Mouse (Mus musculus): ENCODE results near the gene Ttll8.
A peak's percentile ranks its signal among the peaks of the same experiment; 100 is the strongest.

The Ttll8 gene

DNA sequence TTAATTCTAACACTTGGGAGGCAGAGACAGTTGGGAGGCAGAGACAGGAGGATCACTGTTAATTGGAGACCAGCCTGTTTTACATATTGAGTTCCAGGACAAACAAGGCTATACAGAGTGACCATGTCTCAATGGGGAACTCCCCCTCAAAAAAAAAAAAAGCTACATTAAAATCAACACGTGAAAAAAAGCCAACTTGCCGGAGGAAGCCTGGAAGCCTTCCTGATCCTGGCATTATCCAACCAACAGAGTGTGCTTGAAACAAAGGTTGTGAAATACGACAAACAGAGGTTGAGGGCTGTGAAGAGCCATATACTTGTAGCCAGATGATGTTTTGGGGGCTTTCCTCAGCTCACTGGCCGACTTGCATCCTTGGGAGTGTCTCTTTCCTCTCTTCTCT, 71.4 kb downstream of the Ttll8 start:
- DNase-seq (ENCODE audit: low spot score in 2 of 2): no peak

DNA sequence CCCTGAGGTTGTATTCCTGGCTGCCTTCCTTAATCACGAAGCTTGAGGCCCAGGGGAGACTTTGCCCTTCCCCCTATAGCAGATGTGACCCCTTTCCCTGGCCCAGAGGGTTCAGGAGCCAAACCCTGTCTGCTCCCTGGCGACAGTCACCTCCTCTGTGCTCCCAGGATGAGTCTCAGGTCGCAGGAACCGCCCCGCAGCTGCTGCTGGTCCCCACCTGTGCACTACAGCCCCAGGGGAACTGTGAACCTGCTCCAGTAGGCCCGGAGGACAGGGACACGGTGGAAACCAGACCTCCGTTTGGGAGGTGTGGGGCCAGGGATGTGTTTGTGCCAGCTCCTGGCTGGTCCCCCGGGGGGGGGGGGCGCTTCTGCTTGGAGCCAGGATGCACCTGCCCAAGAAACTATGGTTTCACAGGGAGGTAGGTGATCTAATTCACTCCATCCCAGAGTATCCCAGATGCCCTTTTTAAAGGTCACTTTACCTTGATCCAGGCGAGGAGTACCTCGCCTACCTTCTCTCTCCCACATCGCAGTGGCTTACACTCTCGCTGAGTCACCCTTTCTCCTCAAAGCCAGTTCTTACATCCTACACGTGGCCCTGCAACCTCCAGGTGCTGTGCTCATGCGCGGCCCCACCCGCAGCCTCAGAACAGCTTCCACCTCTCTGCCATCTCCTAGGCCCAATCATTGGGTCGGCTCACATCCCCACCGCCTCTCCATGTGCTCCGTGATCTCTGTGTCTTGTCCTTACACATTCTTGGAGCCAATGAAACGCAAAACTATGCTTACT, 72.8 kb downstream of the Ttll8 start:
- DNase-seq (ENCODE audit: low spot score in 2 of 2): no peak

DNA sequence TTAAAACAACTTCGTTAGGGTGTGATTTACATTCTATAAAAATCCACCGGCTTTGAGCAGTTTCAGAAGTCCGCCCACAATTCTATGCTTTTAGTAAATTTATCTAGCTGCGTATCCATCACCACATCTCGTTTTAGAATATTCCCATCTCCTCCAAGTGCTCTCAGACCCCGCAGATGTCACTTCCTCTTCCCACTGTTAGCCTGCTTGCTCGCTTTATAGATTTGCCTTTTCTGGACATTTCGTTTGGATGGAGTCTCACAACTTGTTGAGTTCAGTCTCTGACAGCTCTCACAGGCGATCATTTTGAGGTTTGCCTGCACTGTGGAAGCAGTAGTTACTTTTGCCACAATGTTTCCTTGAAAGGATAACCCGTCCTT, 77.2 kb downstream of the Ttll8 start:
- no peak for DNase-seq (ENCODE audit: low spot score in 2 of 2)

DNA sequence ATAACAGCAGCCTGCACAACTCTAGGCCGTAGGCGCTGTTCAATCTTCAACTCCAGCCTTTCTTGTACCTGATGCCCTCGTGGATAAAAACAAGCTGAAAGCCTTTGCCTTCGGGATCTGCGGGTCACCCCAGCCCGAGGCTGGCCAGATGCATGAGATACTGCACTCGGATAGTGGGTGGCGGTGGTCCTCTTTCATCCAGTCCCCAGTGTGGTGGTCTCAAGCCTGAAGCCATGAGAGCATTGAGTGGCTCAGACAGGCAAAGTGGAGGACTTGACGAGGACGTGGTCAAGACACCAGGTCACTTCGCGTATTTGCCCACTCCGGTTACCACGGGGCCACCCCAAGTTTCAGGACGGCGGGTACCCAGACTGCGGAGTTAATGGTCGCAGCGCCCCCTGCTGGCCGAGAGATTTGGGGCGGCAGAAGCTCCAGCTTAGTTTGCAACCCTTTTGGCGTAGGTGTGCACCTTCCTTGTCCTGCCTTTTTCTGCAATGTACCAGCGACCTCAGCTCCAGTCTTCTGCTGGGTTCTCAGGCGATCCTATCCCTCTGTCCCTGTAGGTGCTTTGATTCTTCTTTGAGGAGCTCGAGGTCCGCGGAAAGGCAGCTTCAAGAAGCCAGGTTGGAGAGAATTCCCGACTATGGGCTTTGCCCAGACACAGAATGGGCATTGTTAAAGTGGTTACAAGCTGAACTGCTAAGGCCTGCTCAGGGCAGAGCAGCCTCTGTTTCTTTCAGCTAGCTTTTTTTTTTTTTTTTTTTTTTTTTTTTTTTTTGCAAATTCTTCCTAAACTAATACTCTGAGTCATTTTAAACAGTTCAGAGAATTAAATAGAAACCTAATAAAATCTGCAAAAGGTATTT, 77.8 kb downstream of the Ttll8 start:
- peak; percentile 61 to 75 for DNase-seq (ENCODE audit: low spot score in 2 of 2)

DNA sequence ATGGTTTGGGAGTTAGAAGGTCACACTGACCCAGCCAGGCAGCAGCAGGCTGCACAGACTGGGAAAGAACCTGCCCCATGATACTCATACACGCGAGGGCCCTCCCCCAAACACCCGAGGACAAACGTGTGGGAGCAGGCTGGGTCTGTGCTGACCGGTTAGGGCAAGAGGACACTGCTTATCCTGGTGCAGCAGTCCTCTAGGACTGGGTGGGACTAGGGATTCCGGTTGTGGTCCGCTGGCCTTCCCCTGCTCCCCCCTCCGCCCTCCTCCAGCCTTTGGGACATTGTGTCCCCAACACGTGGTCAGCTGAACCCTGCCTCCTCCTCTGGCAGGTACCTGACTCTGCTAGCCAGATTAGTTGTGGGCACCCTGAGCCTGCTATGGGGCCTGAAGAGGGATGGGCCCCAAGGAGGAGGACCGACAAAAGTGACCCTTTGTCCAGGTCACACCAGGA, 78.6 kb downstream of the Ttll8 start:
- no peak for DNase-seq (ENCODE audit: low spot score in 2 of 2)

DNA sequence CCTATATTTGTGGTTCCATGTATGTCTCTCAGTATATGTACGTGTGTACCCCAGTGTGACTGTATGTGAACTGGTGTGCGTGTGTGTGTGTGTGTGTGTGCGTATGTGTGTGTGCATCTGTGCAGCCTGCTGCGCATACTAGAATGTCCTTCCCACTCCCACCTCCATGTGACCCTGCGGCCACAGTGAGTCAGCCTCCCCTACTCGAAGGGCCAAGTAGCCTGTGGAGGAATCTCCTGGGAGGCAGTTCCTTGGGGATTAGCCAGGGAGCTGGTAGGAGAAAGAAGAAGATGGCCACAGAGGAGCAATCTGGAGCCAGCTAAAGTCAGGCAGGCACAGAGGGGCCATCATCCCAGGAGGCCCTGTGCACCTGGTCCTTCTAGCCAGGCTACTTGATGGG, 79.7 kb downstream of the Ttll8 start:
- no peak for DNase-seq (ENCODE audit: low spot score in 2 of 2)

DNA sequence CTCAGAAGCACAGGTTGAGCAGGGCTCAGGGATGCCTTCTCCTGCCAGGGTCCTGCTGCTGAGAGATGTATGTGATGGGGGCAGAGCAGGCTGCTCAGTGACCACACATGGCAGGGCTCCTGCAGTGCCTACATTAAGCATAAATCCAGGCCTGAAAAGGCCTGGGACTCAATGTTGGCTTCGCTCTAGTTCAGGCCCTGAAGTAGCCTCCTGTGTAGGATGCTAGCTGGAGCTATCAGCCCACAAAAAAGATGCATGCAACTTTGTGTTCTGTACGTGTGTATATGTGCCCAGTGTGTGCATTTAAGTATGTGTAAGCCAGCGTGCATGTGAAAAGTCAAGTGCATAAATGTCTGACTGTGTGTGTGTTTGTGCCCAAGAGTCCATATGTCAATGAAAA, 80.2 kb downstream of the Ttll8 start:
- DNase-seq (ENCODE audit: low spot score in 2 of 2): no peak

DNA sequence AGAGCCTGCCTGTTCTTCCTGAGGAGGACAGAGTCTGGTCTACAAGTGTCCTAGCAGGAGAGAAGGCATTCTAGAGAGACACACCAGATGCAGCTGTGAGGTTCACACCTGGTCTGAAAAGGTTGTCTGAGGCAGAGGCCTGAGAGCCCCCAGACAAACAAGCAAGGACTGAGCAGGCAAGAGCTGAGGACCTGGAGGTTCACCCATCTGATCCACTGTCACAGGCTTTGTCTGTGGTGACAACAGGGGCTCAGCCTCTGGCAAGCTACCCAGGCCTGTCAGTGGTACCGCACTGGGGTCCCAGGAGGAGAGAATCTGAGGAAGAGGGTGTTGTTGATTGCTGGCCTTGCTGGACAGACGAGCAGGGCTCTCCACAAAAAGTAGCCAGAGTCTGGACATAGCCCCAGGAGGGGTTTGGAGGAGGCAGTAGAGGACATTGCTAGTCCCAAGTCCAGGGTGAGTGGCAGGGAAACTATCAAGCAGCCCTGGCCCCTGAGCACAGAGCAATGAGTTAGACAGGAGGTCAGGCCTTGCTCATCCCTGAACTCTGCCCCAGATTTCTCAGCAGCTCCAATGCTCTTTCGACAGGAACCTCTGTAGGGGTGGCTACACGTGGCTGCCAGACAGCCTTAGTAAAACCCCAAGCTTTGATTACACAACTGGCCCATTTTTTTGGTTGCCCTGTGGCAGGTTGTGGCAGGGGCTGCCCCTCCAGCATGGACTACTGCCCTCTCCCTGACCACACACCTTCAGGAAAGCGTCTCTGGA, 83.6 kb downstream of the Ttll8 start:
- no peak for DNase-seq (ENCODE audit: low spot score in 2 of 2)

DNA sequence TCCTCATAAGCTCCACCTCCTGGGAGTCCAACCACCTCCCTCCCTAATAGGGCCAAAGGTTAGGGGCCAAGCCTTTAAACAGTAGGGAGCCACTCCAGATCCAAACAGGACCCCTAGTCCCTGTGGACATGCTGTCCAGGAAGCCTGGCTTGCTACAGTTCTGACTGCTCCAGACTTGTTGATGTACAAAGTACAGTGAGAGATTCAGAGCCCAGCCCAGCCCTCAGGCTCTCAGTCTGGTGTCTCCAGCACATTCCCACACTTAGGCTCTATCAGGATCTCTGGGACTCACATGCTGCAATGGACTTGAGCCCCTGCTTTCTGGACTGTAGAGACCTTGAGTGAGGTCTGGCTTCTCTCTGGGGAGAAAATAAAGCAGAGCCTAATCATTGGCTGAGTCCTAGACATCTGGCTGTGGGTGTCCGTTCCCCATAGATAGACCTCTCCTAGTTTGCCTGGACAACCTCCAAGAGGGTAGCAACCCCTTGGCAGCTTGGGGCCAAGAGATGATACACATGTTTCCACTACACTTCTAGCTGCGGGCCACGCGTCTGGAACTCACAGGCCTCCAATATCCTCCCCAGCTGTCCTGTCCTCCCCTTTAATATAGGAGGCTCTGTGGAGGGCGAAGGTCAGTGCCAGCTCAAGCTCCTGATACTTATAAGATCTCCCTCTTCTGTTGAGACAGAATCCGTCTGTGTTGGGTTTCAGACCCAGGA, 86.0 kb downstream of the Ttll8 start:
- DNase-seq (ENCODE audit: low spot score in 2 of 2): no peak

DNA sequence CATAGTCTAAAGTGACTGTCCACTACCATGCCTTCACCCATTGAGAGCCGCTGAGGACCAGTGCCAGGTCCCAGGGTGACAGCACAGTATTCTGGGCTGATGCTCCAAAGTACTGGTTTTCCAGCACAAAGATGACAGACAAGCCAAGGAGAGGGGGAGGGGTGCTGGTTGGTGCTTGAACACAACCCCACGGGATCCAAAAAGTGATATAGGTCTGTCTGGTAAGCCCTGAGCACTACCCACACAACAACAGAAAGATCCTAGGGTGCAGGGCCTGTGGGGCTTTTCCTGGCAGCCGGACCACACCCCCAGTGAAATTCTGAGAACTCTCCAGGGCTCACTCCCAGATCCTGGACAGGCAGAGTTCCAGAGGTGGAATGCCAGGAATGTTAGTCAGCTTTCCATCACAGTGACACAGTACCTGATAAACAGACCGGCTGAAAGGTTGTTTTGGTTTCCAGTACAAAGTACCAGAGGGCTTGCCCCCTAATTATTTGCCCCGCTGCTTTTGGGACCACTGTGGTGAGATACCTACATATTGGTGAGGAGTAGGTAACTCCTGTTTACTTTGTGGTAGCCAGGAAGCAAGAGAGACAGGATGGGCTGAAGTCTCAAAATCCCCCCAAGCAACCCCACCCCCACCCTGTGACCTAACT, 86.7 kb downstream of the Ttll8 start:
- DNase-seq (ENCODE audit: low spot score in 2 of 2): no peak

DNA sequence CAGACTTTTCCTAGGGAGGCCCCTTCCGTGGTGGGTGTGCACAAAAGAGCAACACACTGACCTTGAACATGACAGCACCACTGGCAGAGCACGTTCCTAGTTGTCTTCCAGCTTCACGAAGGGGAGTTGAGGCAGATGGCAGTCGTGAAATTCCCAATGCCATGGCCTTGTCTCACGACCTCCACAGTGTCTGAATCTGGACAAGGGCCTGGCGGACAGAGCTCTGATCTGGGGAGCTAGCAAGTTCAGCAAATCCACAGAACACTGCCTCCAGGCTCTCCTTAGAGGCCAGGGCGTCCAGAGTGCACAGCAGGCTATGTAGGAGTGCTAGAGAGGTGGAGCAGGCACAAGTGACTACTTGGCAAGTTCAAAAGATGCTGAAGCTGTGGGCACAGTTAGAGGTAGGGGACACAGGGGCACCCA, 87.3 kb downstream of the Ttll8 start:
- no peak for DNase-seq (ENCODE audit: low spot score in 2 of 2)

DNA sequence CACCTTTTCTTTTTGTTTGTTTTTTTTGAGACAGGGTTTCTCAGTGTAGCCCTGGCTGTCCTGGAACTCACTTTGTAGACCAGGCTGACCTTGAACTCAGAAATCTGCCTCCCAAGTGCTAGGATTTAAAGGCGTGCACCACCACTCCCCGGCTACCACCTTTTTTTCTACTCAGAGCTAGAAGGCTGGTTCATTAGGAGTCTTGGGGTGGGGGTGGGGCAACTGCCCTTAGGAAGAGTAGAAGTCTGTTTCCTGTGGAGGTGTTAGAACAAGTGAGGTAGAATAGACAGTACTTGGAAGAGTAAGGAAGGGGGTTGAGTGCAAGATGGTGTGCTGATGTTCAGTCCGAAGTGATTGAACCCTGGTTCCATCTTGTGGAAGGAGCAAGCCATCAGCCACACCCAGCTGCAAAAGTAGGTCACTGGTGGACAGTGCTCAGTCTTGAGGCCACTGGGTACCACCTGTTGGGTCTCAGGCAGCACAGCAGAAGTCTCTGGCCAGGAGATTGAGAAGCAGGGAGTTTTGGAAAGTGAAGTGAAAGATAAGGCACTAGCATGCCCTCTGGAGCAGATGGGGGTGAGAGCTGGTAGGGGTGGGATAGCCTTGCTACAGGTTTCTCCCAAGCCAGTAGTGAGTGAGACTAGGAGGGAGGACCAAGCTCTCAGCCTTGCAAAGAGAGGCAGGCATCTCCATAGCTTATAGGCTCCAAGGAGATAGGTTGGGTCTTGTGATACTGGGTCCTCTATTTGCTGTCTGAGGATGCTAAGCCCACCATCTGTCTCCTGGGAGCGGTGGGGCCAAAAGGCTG, 88.1 kb downstream of the Ttll8 start:
- DNase-seq (ENCODE audit: low spot score in 2 of 2): no peak

DNA sequence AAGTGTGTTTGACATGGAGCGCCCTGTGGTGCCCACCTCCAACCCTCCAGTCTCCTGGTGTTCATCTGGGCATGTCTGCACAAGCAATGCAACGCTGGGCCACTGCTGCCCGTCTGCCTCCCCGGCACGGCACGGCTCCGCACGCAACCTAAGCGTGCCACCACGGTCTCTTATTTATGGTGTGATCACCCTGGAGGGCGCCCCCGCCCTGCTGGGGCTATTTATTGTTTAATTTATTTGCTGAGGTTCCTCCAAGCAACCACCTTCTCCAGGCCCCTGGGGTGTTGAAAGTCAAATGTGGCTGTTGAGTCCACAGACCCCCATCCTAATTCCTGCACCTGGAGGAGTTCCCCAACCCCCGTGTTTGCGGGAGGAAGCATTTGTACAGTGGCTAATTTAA, 89.2 kb downstream of the Ttll8 start:
- DNase-seq (ENCODE audit: low spot score in 2 of 2): no peak

DNA sequence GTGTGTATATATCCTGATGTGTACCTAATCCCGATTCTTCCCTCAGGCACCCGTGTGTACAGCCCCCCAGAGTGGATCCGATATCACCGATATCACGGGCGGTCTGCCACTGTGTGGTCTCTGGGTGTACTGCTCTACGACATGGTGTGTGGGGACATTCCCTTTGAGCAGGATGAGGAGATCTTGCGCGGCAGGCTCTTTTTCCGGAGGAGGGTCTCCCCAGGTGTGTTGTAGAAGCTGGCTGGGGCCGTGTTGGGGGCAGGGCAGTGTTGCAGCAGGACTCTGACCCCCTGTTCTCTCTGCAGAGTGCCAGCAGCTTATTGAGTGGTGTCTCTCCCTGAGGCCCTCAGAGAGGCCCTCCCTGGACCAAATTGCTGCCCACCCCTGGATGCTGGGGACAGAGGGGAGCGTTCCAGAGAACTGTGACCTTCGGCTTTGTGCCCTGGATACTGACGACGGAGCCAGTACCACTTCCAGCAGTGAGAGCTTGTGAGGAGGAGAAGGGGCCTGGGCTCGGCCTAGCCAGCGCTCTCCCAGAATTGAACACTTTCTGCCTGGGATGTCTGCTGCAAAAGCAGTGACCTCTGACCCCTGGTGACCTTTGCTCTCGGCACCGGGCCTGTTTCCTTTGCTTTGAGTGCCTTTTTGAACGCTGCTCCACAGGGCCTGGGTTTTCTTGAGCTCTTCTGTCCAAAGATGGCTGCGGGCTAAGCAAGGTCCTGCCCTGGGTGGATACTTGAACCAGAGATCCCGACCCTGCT, 89.8 kb downstream of the Ttll8 start:
- DNase-seq (ENCODE audit: low spot score in 2 of 2): no peak

DNA sequence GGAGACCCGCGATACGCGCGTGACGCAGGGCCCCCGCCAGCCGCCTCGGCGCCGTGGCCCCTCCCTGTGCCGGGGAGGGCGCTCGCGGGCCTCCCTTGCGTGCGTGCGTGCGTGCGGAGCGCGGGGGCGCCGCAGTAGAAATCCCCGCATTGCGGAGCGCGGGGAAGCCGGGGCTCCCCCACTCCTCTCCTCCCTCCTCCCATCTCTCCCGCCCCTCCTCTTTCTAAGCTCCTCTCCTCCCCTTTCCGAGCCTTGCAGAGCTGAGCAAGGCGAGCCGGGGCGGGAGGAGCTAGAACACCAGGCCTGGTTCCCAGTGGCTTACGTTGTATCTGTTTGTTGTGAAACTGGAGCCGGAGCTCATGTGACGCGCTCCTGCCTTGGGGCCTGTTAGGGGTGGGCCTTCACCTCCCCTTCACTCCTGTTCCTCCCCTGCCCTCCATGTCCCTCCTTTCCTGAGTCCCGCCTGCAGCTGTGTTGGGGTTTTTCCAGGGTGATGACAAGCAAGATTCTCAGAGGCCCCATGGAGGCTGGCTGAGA, 90.5 kb downstream of the Ttll8 start:
- peak in 1 of 2 experiments; percentile 41 for DNase-seq (ENCODE audit: low spot score in 2 of 2)

DNA sequence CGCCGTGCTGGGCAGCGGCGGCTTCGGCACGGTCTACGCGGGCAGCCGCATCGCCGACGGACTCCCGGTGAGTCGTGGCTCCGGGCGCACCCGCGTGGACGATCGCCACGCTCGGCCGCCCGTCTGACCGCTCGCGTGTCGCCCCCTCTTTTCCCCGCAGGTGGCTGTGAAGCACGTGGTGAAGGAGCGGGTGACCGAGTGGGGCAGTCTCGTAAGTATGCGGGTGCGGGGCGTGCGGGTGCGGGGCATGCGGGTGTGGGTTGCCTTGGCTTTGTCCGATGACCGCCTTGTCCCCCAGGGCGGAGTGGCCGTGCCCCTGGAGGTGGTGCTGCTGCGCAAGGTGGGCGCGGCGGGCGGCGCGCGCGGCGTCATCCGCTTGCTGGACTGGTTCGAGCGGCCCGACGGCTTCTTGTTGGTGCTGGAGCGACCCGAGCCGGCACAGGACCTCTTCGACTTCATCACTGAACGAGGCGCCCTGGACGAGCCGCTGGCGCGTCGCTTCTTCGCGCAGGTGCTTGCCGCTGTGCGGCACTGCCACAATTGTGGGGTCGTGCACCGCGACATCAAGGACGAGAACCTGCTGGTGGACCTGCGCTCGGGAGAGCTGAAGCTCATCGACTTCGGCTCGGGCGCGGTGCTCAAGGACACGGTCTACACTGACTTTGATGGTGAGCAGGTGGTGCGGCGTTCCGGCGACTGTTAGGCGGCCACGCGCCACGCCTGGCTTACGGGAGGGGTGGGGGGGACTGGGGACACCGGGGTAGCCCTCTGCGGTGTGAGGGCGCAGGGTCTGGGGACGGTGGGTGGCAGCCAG, 91.1 kb downstream of the Ttll8 start:
- peak in 1 of 2 experiments; percentile 26 for DNase-seq (ENCODE audit: low spot score in 2 of 2)

DNA sequence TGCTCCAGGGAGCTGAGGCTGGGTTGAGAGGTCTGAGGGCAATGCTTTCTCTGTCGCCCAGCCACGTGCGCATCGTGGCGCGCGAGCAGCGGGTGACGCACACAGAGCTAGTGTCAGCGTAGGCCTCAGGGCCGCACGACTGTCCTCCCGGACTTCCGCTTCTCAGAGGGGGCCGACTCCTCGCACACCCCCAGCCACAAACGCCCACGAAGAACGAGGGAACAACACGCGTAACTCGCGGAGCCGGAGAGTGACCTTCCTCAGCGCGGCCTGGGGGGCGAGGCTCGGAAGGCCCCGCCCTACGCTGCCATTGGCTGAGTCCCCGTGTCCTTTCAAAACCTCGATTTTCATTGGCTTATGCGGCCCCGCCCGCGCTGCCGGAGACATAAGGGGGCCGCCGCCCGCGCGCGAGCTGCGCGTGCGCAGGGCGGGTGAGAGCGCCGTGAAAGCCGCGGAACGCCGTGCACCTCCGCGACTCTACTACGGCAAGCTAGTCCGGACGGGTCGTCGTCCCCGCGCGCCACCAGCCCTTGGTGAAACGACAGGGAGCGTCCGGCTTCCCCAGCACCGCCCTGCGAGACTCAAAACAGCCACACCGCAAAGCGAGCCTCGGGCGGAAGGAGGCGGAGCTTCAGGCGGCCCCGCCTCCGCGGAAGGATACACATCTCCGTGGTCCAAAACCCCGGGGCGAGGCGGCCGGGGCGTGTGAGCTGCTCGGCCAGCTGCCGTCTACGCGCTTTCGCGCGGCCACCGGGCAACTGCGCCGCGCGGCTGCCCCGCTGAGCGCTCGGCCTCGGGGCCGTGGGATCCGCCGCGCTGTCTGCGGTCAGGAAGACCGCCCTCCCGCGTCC, 92.2 kb downstream of the Ttll8 start, which contains the start of gene Pim3:
Gene Pim3 (plus strand): TSS at position 415 of the 851 bp plus-strand sequence.
- peak; percentile 84 to 87 for DNase-seq (ENCODE audit: low spot score in 2 of 2)
